Mouse (Mus musculus) testis, adult 2 months (tissue): ENCODE results near the gene Sost.

Experiments
- CTCF ChIP-seq: fragments of 200-500 bp; IDR thresholded peaks from 2 replicates; pipeline ENCODE4 v1.5.1; 2012; ENCODE audit warnings: low read depth, mild to moderate bottlenecking, inconsistent platforms, low read length, moderate library complexity; ENCODE audit not compliant: control insufficient read depth, insufficient read depth, insufficient replicate concordance
- POLR2A ChIP-seq: fragments of 200-500 bp; IDR thresholded peaks from 2 replicates; pipeline ENCODE4 v1.6.1; 2012; ENCODE audit warnings: low read depth, mild to moderate bottlenecking, inconsistent platforms, low read length, moderate library complexity; ENCODE audit not compliant: control insufficient read depth

DNA sequence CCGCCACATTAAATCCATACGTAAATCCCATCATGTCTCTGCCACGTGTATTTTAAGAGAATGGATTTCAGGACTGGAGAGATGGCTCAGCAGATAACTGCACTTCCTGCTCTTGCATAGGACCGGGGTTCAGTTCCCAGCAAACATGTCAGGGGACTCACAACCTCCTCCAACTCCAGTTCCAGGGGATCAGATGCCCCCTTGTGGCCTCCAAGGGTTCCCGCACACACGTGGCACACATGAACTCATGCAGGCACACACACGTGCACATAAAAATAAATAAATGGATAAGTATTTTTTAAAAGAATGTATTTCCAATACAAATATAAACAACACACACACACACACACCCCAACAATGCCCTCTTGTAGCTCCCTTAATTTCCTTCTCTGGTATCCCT, 10.1 kb upstream of the Sost start:
- TF ChIP-seq CTCF (no peak; the same call in 1 of the 2 replicates), POLR2A (no peak)
